Mouse (Mus musculus) spleen, adult 2 months (tissue): Measurements from ENCODE around the gene Cpa4.

Source experiments
- CTCF ChIP-seq: fragments of 200-500 bp; IDR thresholded peaks from 2 replicates; pipeline ENCODE4 v1.5.1; 2011; ENCODE audit warnings: mild to moderate bottlenecking, inconsistent platforms; ENCODE audit not compliant: insufficient read depth, insufficient read length, insufficient replicate concordance; ENCODE audit errors: extremely low read depth
- POLR2A ChIP-seq: fragments of 200-500 bp; IDR thresholded peaks from 2 replicates; pipeline ENCODE4 v1.6.1; 2011; ENCODE audit warnings: low read depth, low read length, inconsistent platforms

DNA sequence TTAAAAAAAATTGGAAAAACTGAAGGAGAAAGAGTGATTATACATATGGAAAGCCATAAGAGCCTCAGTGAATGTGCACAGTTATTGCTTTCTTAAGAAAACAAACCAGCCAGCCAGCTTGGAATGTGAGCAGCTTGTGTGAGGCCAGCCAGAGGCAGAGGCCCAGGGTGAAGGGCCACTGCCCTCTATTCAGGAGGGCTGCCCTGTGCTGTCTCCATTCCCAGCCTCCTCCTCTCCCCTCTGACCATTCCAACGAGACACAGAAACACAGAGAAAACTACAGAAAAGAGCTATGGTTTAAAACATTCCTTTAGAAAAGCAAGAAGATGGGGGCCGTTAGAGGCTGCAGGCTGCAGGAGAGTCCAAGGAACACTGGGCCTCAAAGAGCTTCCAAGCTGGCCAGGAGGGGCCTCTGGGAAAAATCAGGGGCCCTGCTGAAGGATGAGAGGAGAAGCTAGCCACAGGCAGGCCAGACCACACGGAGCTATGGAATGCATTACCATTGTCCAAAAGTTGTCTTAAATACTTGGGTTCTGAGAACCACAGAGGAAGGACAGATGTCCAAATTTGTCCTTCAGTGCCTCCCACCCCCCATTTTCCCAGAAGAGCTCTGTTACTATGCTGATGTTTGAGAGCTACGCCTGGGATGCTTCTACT lies 68.1 kb downstream of the Cpa4 start:
- TF ChIP-seq CTCF = no peak
- no peak for TF ChIP-seq POLR2A
